Mouse (Mus musculus): ENCODE results near the gene Abtb2. TPM values are rescaled to one million over a fixed set of nuclear protein-coding genes. Genes with fewer than 3 reads are reported as not detected.

Gene Abtb2
- polyA plus RNA-seq, 1 experiment from 2014 or later, result 3.8 TPM

GRCm38 (mm10) chr2:103635731-103636487 lies 69.8 kb downstream of the Abtb2 start:
- 84% methylated on average over 3 of the region's 3 CpGs for WGBS
- no peaks in the 10 kb centered on the region for H3K27me3 ChIP-seq (replicated peaks; ENCODE audit: control insufficient read depth, insufficient read depth, low read length)
- H3K4me2 ChIP-seq (ENCODE audit: low read length), result no peak overlapping the region
- ATAC-seq (no peak), DNase-seq (ENCODE audit: low spot score) (no peak)
- no peaks in the 10 kb centered on the region for H3K9me3 ChIP-seq (replicated peaks; ENCODE audit: control insufficient read depth, low read length)
- H3K36me3 ChIP-seq (ENCODE audit: control insufficient read depth, insufficient read depth, low read length), result no peaks in the 10 kb centered on the region
- H3K4me1 ChIP-seq (ENCODE audit: control insufficient read depth, insufficient read depth, low read length), result peaks cover 8% of the 10 kb centered on the region; the same call in 1 of the 2 replicates
- H3K4me3 ChIP-seq (ENCODE audit: low read depth, low read length), result no peak overlapping the region
- no peak overlapping the region for H3K27ac ChIP-seq (ENCODE audit: low read depth, low read length)
- H3K9ac ChIP-seq (ENCODE audit: low read length), result no peak overlapping the region

DNA sequence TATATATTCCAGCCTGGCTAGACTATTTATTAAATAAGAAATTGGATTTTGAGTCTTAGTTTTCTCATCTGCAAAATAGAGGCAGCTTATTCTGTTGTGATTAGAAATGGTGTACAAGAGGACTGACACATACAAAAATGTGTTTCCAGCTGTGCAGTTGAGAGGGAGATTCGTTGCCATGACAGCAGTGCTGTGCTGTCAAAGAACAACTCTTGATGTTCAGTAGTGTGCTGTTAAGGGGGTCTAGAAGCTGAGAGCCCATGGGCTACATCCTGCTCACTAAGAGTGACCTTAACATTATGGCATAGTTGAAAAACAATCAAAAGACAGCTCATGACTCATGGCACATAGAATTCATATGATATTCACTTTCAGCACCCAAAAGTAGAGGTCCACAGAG lies 71.3 kb downstream of the Abtb2 start:
- Histone ChIP-seq H3K9ac (ENCODE audit: low read length) (no peak overlapping the region), H3K36me3 (ENCODE audit: control insufficient read depth, insufficient read depth, low read length) (no peaks in the 10 kb centered on the region), H3K4me2 (ENCODE audit: low read length) (no peak overlapping the region), H3K4me1 (ENCODE audit: control insufficient read depth, insufficient read depth, low read length) (peaks cover 5% of the 10 kb centered on the region; the same call in 1 of the 2 replicates), H3K27me3 (replicated peaks; ENCODE audit: control insufficient read depth, insufficient read depth, low read length) (no peaks in the 10 kb centered on the region), H3K9me3 (replicated peaks; ENCODE audit: control insufficient read depth, low read length) (no peaks in the 10 kb centered on the region), H3K4me3 (ENCODE audit: low read depth, low read length) (no peak overlapping the region), H3K27ac (ENCODE audit: low read depth, low read length) (no peak overlapping the region)
- DNase-seq (ENCODE audit: low spot score) (peak; percentile 38), ATAC-seq (no peak)
- WGBS, result 49% methylated on average over 1 of the region's 1 CpGs

GRCm38 (mm10) chr2:103637943-103638342 lies 71.8 kb downstream of the Abtb2 start:
- H3K36me3 ChIP-seq (ENCODE audit: control insufficient read depth, insufficient read depth, low read length), result no peaks in the 10 kb centered on the region
- H3K27ac ChIP-seq (ENCODE audit: low read depth, low read length), result no peak overlapping the region
- DNase-seq (ENCODE audit: low spot score), result no peak
- H3K9me3 ChIP-seq (replicated peaks; ENCODE audit: control insufficient read depth, low read length), result no peaks in the 10 kb centered on the region
- no peak for ATAC-seq
- no peak overlapping the region for H3K9ac ChIP-seq (ENCODE audit: low read length)
- peaks cover 5% of the 10 kb centered on the region; the same call in 1 of the 2 replicates for H3K4me1 ChIP-seq (ENCODE audit: control insufficient read depth, insufficient read depth, low read length)
- H3K4me2 ChIP-seq (ENCODE audit: low read length), result no peak overlapping the region
- 95% methylated on average over 5 of the region's 5 CpGs for WGBS
- no peaks in the 10 kb centered on the region for H3K27me3 ChIP-seq (replicated peaks; ENCODE audit: control insufficient read depth, insufficient read depth, low read length)
- H3K4me3 ChIP-seq (ENCODE audit: low read depth, low read length), result no peak overlapping the region

DNA sequence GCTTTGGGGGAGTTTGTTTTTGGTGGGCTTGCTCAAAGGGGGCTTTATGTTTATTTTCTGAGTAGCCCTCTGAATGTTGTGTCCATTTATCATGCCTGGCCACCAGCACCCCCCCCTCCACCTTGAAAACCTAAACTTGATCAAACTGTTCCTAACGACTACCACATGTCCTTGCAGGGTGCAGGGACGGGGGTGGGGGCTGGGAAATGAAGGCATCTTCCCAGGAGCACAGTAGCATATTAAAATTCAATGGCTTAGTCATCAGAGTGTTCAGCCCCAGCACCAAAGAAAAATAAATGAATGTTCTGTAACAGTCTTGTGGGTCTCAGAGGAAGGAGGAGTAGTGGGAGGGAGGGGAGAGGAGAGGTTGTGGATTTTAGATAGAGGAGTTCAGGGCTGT lies 73.6 kb downstream of the Abtb2 start:
- Histone ChIP-seq H3K27ac (ENCODE audit: low read depth, low read length) (no peak overlapping the region), H3K4me2 (ENCODE audit: low read length) (no peak overlapping the region), H3K36me3 (ENCODE audit: control insufficient read depth, insufficient read depth, low read length) (no peaks in the 10 kb centered on the region), H3K4me1 (ENCODE audit: control insufficient read depth, insufficient read depth, low read length) (peaks cover 17% of the 10 kb centered on the region), H3K9me3 (replicated peaks; ENCODE audit: control insufficient read depth, low read length) (no peaks in the 10 kb centered on the region), H3K9ac (ENCODE audit: low read length) (no peak overlapping the region), H3K27me3 (replicated peaks; ENCODE audit: control insufficient read depth, insufficient read depth, low read length) (no peaks in the 10 kb centered on the region), H3K4me3 (ENCODE audit: low read depth, low read length) (no peak overlapping the region)
- DNase-seq (ENCODE audit: low spot score) (no peak), ATAC-seq (no peak)
- WGBS, result 39% methylated on average over 2 of the region's 2 CpGs

GRCm38 (mm10) chr2:103640861-103641260 lies 74.8 kb downstream of the Abtb2 start:
- WGBS, result 25% methylated on average over 2 of the region's 2 CpGs
- H3K9me3 ChIP-seq (replicated peaks; ENCODE audit: control insufficient read depth, low read length), result no peaks in the 10 kb centered on the region

GRCm38 (mm10) chr2:103643584-103644211 lies 77.6 kb downstream of the Abtb2 start:
- Histone ChIP-seq H3K9me3 (replicated peaks; ENCODE audit: control insufficient read depth, low read length) (no peaks in the 10 kb centered on the region), H3K27me3 (replicated peaks; ENCODE audit: control insufficient read depth, insufficient read depth, low read length) (no peaks in the 10 kb centered on the region), H3K4me2 (ENCODE audit: low read length) (no peak overlapping the region), H3K27ac (ENCODE audit: low read depth, low read length) (no peak overlapping the region), H3K36me3 (ENCODE audit: control insufficient read depth, insufficient read depth, low read length) (no peaks in the 10 kb centered on the region), H3K9ac (ENCODE audit: low read length) (no peak overlapping the region), H3K4me3 (ENCODE audit: low read depth, low read length) (no peak overlapping the region), H3K4me1 (ENCODE audit: control insufficient read depth, insufficient read depth, low read length) (peaks cover 12% of the 10 kb centered on the region)
- peak; percentile 38; the same call in 1 of the 2 replicates for ATAC-seq
- DNase-seq (ENCODE audit: low spot score), result peak; percentile 31
- 15% methylated on average over 4 of the region's 4 CpGs for WGBS

More at GRCm38 (mm10) chr2:103640861-103641260, 74.8 kb downstream of the Abtb2 start:
- Histone ChIP-seq H3K9ac (ENCODE audit: low read length) (no peak overlapping the region), H3K27me3 (replicated peaks; ENCODE audit: control insufficient read depth, insufficient read depth, low read length) (no peaks in the 10 kb centered on the region), H3K36me3 (ENCODE audit: control insufficient read depth, insufficient read depth, low read length) (no peaks in the 10 kb centered on the region), H3K4me1 (ENCODE audit: control insufficient read depth, insufficient read depth, low read length) (peaks cover 17% of the 10 kb centered on the region), H3K4me2 (ENCODE audit: low read length) (no peak overlapping the region), H3K4me3 (ENCODE audit: low read depth, low read length) (no peak overlapping the region), H3K27ac (ENCODE audit: low read depth, low read length) (no peak overlapping the region)
- ATAC-seq (no peak), DNase-seq (ENCODE audit: low spot score) (no peak)

GRCm38 (mm10) chr2:103644418-103644817 lies 78.3 kb downstream of the Abtb2 start:
- Histone ChIP-seq H3K9me3 (replicated peaks; ENCODE audit: control insufficient read depth, low read length) (no peaks in the 10 kb centered on the region), H3K4me2 (ENCODE audit: low read length) (no peak overlapping the region), H3K9ac (ENCODE audit: low read length) (no peak overlapping the region), H3K4me1 (ENCODE audit: control insufficient read depth, insufficient read depth, low read length) (peaks cover 12% of the 10 kb centered on the region), H3K4me3 (ENCODE audit: low read depth, low read length) (no peak overlapping the region), H3K27ac (ENCODE audit: low read depth, low read length) (no peak overlapping the region), H3K27me3 (replicated peaks; ENCODE audit: control insufficient read depth, insufficient read depth, low read length) (no peaks in the 10 kb centered on the region), H3K36me3 (ENCODE audit: control insufficient read depth, insufficient read depth, low read length) (no peaks in the 10 kb centered on the region)
- ATAC-seq (peak; percentile 55; the same call in 1 of the 2 replicates), DNase-seq (ENCODE audit: low spot score) (peak; percentile 61)
- 29% methylated on average over 1 of the region's 1 CpGs for WGBS

DNA sequence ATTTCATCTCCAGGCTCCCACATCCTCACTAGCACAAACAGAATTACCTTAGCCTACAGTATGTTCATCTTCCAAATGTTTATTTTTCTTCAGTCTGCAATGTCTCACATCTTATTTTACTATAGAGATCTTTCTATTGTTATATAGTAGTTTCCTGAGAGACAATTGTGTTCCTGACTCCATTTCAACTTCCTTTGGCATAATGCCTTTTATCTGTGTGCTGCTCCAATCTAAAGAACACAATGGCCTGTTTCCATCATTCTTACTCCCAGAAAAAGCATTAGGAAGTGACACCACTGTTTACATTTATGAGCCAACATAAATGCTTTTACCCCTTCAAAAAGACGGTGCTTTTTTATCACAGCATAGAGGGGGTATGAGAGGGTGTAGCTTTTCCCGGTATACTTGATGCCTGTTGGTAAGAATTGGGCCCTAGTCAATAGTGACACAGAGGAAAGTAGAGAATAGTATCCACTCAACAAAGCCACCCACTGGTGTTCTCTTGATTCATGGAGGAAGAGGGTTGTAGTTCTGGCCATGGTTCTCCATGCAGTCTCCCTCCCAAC lies 84.3 kb downstream of the Abtb2 start:
- H3K4me3 ChIP-seq (ENCODE audit: low read depth, low read length), result no peak overlapping the region
- H3K4me2 ChIP-seq (ENCODE audit: low read length), result no peak overlapping the region
- H3K4me1 ChIP-seq (ENCODE audit: control insufficient read depth, insufficient read depth, low read length), result no peaks in the 10 kb centered on the region
- ATAC-seq, result no peak
- H3K9ac ChIP-seq (ENCODE audit: low read length), result no peak overlapping the region
- H3K9me3 ChIP-seq (replicated peaks; ENCODE audit: control insufficient read depth, low read length), result no peaks in the 10 kb centered on the region
- WGBS, result 81% methylated on average over 2 of the region's 2 CpGs
- no peak for DNase-seq (ENCODE audit: low spot score)
- no peaks in the 10 kb centered on the region for H3K27me3 ChIP-seq (replicated peaks; ENCODE audit: control insufficient read depth, insufficient read depth, low read length)
- no peaks in the 10 kb centered on the region for H3K36me3 ChIP-seq (ENCODE audit: control insufficient read depth, insufficient read depth, low read length)
- no peak overlapping the region for H3K27ac ChIP-seq (ENCODE audit: low read depth, low read length)

DNA sequence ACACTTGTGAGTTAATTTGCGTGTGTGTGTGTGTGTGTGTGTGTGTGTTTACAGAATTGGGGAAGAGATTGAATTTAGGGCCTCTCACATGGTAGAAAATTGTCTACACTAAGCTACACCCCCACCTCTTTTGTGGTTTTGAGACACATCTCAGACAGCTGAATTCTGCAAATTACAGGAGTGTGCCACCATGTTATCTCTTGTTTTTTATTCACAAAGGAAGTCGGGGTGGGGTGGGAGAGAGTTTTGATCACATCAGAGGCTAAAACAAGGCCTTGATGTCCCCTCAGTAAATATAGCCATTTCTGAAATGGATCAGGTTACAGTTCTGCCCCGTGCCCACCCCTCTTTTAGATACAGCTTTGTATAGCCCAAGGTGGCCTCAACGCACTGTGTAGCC lies 86.0 kb downstream of the Abtb2 start:
- ATAC-seq, result no peak
- Histone ChIP-seq H3K36me3 (ENCODE audit: control insufficient read depth, insufficient read depth, low read length) (no peaks in the 10 kb centered on the region), H3K9me3 (replicated peaks; ENCODE audit: control insufficient read depth, low read length) (no peaks in the 10 kb centered on the region), H3K27me3 (replicated peaks; ENCODE audit: control insufficient read depth, insufficient read depth, low read length) (no peaks in the 10 kb centered on the region), H3K27ac (ENCODE audit: low read depth, low read length) (no peak overlapping the region), H3K4me3 (ENCODE audit: low read depth, low read length) (no peak overlapping the region), H3K9ac (ENCODE audit: low read length) (no peak overlapping the region), H3K4me2 (ENCODE audit: low read length) (no peak overlapping the region), H3K4me1 (ENCODE audit: control insufficient read depth, insufficient read depth, low read length) (no peaks in the 10 kb centered on the region)
- DNase-seq (ENCODE audit: low spot score), result no peak
- WGBS, result 77% methylated on average over 4 of the region's 4 CpGs
